14 mouse cellular contexts compared by ENCODE assay signal in the genomic region with DNA sequence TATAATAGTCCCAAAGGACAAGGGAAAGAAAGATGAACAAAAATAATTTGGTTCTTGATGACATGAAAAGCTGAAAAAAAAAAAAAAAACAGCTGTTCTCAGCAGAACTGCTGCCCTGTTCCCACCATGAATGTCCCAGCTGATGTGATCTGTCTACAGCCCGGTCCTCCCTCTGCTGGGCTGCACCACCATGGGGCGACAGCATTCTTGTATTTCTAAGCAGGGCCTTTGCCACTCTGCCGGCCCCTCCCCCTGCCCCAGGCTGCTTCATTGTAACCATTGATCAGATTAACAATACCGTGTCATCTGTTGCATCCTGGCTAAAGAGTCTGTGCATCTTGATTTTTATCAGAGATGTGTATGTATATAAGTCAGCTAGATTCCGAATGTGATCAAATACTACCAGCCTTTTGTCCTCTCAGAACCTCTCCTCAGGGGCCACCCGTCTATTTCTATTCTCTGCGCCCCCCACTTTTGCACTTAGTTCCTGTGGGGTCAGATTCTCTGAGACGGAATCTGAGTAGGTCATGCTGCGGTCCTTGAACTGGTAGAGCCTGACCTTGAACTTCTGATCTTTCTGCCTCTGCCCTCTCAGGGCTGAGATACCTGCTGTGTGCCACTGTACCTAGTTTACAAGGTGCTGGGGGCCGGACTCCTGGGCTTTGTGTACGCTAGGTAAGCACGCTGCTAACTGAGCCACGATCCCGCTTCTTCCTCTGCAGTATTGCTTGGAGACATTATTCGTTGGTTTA.
DNase-seq lines count a peak whose midpoint lies in the region; ATAC-seq and TF ChIP-seq lines count a peak whose summit lies in the region.
"Had no signal": no experiment of that assay in that cellular context is flagged by ENCODE, and none has a peak within 500 bp of the region (broad histone marks: within the 10 kb centered on the region; RNA-seq: fewer than 3 reads in every experiment).

No protein-coding gene starts in this region.

- no peak; the same call in 1 of the 2 replicates for ATAC-seq in midbrain, embryonic 15.5 days (replicated peaks)
- ATAC-seq in hindbrain, postnatal 0 days = 0 out of 2 replicates have a peak, but pooled peaks have one; percentile 30
- no peak for ATAC-seq in inflammation-experienced regulatory T-cells, adult 6 months
- ATAC-seq: CD4-positive, CD25-positive, alpha-beta regulatory T cell, adult 4 months had no signal

- no peak overlapping the region for H3K4me3 ChIP-seq in midbrain, embryonic 10.5 days
- H3K4me3 ChIP-seq in midbrain, embryonic 15.5 days = no peak overlapping the region
- H3K4me3 ChIP-seq in hindbrain, postnatal 0 days (ENCODE audit: low read length) = no peak overlapping the region
- no peak overlapping the region for H3K4me3 ChIP-seq in gastrocnemius, adult 2 months
- H3K4me3 ChIP-seq in thymus, adult 2 months (ENCODE audit: control insufficient read depth, insufficient read depth, low read length) = no peak overlapping the region
- H3K4me3 ChIP-seq: heart, embryonic 13.5 days; limb, embryonic 15.5 days had no signal

- intact Hi-C loops in gastrocnemius, adult 2 months (cut with DNase I) = no loop called here

- TF ChIP-seq POLR2A in thymus, adult 2 months (IDR thresholded peaks at IDR 0.05; ENCODE audit: control insufficient read depth, extremely low read depth, insufficient read depth, low read length, poor library complexity) = no peak

- H3K9me3 ChIP-seq in midbrain, embryonic 10.5 days (replicated peaks) = no peaks in the 10 kb centered on the region
- no peaks in the 10 kb centered on the region for H3K9me3 ChIP-seq in midbrain, embryonic 15.5 days
- H3K9me3 ChIP-seq in hindbrain, postnatal 0 days (ENCODE audit: low read length) = no peaks in the 10 kb centered on the region
- H3K9me3 ChIP-seq: heart, embryonic 13.5 days; limb, embryonic 15.5 days had no signal

- no peak overlapping the region for H3K9ac ChIP-seq in midbrain, embryonic 15.5 days
- no peak overlapping the region for H3K9ac ChIP-seq in hindbrain, postnatal 0 days (replicated peaks; ENCODE audit: low read length)
- H3K9ac ChIP-seq: heart, embryonic 13.5 days; limb, embryonic 15.5 days had no signal

- 0 out of 2 replicates have a peak overlapping the region, but pooled peaks have one; percentile 42 for H3K27ac ChIP-seq in midbrain, embryonic 10.5 days (replicated peaks)
- no peak overlapping the region for H3K27ac ChIP-seq in midbrain, embryonic 15.5 days
- H3K27ac ChIP-seq in hindbrain, postnatal 0 days = no peak overlapping the region
- no peak overlapping the region for H3K27ac ChIP-seq in gastrocnemius, adult 2 months
- no peak overlapping the region for H3K27ac ChIP-seq in thymus, adult 2 months (ENCODE audit: control insufficient read depth, insufficient read depth, low read length)
- H3K27ac ChIP-seq: heart, embryonic 13.5 days; limb, embryonic 15.5 days; stomach, postnatal 0 days had no signal

- peak; percentile 73 for DNase-seq in midbrain, embryonic 10.5 days (ENCODE audit: low spot score)
- DNase-seq in embryo, embryonic 10.5 days (ENCODE audit: low spot score) = peak; percentile 67
- DNase-seq in hindbrain, postnatal 0 days (ENCODE audit: low spot score) = no peak
- DNase-seq in gastrocnemius, adult 2 months = no peak
- DNase-seq in thymus, adult 2 months = no peak
- DNase-seq: cerebellum, adult 8-10 months; lung, adult 2 months; right cerebral cortex, adult 18-20 months had no signal

- H3K4me1 ChIP-seq in midbrain, embryonic 10.5 days = peaks cover 56% of the 10 kb centered on the region
- H3K4me1 ChIP-seq in midbrain, embryonic 15.5 days = peaks cover 9% of the 10 kb centered on the region
- H3K4me1 ChIP-seq in hindbrain, postnatal 0 days (ENCODE audit: insufficient read depth, low read length) = 0 out of 2 replicates have a peak, but pooled peaks cover 3% of the 10 kb centered on the region
- no peaks in the 10 kb centered on the region for H3K4me1 ChIP-seq in thymus, adult 2 months (replicated peaks; ENCODE audit: control insufficient read depth, insufficient read depth, low read length)
- H3K4me1 ChIP-seq: limb, embryonic 15.5 days had no signal

- no peaks in the 10 kb centered on the region for H3K36me3 ChIP-seq in midbrain, embryonic 10.5 days
- H3K36me3 ChIP-seq in midbrain, embryonic 15.5 days (replicated peaks) = no peaks in the 10 kb centered on the region
- H3K36me3 ChIP-seq in hindbrain, postnatal 0 days (ENCODE audit: insufficient read depth, low read length) = no peaks in the 10 kb centered on the region
- no peaks in the 10 kb centered on the region for H3K36me3 ChIP-seq in thymus, adult 2 months (ENCODE audit: control insufficient read depth, insufficient read depth, low read length)
- H3K36me3 ChIP-seq: heart, embryonic 13.5 days; limb, embryonic 15.5 days had no signal

- WGBS in midbrain, embryonic 10.5 days = 42% methylated on average over 15 of the region's 15 CpGs
- WGBS in midbrain, embryonic 15.5 days = 38% methylated on average over 15 of the region's 15 CpGs
- WGBS in hindbrain, postnatal 0 days = 39% methylated on average over 15 of the region's 15 CpGs
- 76% methylated on average over 15 of the region's 15 CpGs for WGBS in thymus, adult 2 months

- H3K4me2 ChIP-seq in midbrain, embryonic 15.5 days = no peak overlapping the region
- H3K4me2 ChIP-seq in hindbrain, postnatal 0 days (ENCODE audit: low read depth, low read length) = no peak overlapping the region
- H3K4me2 ChIP-seq: heart, embryonic 13.5 days; limb, embryonic 15.5 days had no signal

- peak; percentile 30; the same call in 1 of the 2 replicates for TF ChIP-seq CTCF in hindbrain, postnatal 0 days (IDR thresholded peaks at IDR 0.05; ENCODE audit: low read depth)
- TF ChIP-seq CTCF in gastrocnemius, adult 2 months (IDR thresholded peaks at IDR 0.05) = no peak
- TF ChIP-seq CTCF in thymus, adult 2 months (IDR thresholded peaks at IDR 0.05; ENCODE audit: borderline replicate concordance, control insufficient read depth, extremely low read depth, insufficient read depth, low read length, poor library complexity) = no peak

- peaks cover 16% of the 10 kb centered on the region for H3K27me3 ChIP-seq in midbrain, embryonic 10.5 days (ENCODE audit: low read depth, poor library complexity, severe bottlenecking)
- H3K27me3 ChIP-seq in midbrain, embryonic 15.5 days (replicated peaks) = no peaks in the 10 kb centered on the region
- H3K27me3 ChIP-seq in hindbrain, postnatal 0 days (ENCODE audit: insufficient read depth, low read length) = no peaks in the 10 kb centered on the region
- H3K27me3 ChIP-seq in thymus, adult 2 months (ENCODE audit: control insufficient read depth, insufficient read depth, low read length) = no peaks in the 10 kb centered on the region
- H3K27me3 ChIP-seq: heart, embryonic 13.5 days; limb, embryonic 15.5 days had no signal

Comparison
In these comparisons a context has a peak if more than half of its experiments do, and no peak if none do; other contexts are left out.
1. DNase-seq: peak in midbrain, embryonic 10.5 days (single experiment) and embryo, embryonic 10.5 days (single experiment); none in hindbrain, postnatal 0 days (single experiment), gastrocnemius, adult 2 months (single experiment) and thymus, adult 2 months (single experiment).